Mouse (Mus musculus) heart, embryonic 15.5 days (tissue): Measurements from ENCODE around the gene Limch1. TPM values are rescaled to one million over a fixed set of nuclear protein-coding genes. Genes with fewer than 3 reads are reported as not detected.

Experiments used
- ATAC-seq: fragments of 200-750 bp; cut with Nextera tagmentation; replicated peaks from 2 replicates; pipeline ENCODE4 v1.8.0; 2017; ENCODE audit warnings: low read depth, moderate TSS enrichment; ENCODE audit not compliant: insufficient number of reproducible peaks, insufficient read depth, low FRiP score
- H3K27ac ChIP-seq: fragments of 300-500 bp; sonication (generic); 2 replicates; pipeline ENCODE4 v1.5.1; 2015; ENCODE audit warnings: mild to moderate bottlenecking, inconsistent platforms
- H3K27me3 ChIP-seq: fragments of 300-500 bp; sonication (generic); 2 replicates; pipeline ENCODE4 v1.6.1; 2015; ENCODE audit warnings: inconsistent platforms
- H3K36me3 ChIP-seq: fragments of 300-500 bp; sonication (generic); 2 replicates; pipeline ENCODE4 v1.6.1; 2015; ENCODE audit warnings: mild to moderate bottlenecking, inconsistent platforms
- H3K4me1 ChIP-seq: fragments of 300-500 bp; sonication (generic); replicated peaks from 2 replicates; pipeline ENCODE4 v1.6.1; 2015; ENCODE audit warnings: inconsistent platforms
- H3K4me2 ChIP-seq: fragments of 300-500 bp; sonication (generic); 2 replicates; pipeline ENCODE4 v1.6.1; 2015; ENCODE audit warnings: inconsistent platforms, mild to moderate bottlenecking, moderate library complexity
- H3K4me3 ChIP-seq: fragments of 300-500 bp; sonication (generic); 2 replicates; pipeline ENCODE4 v1.5.1; 2015; ENCODE audit warnings: mild to moderate bottlenecking, inconsistent platforms
- H3K9ac ChIP-seq: fragments of 300-500 bp; sonication (generic); 2 replicates; pipeline ENCODE4 v1.6.1; 2015; ENCODE audit warnings: mild to moderate bottlenecking, inconsistent platforms
- H3K9me3 ChIP-seq: fragments of 300-500 bp; sonication (generic); replicated peaks from 2 replicates; pipeline ENCODE4 v1.6.1; 2016; ENCODE audit warnings: inconsistent platforms
- WGBS: fragments of 180-500 bp; shearing (Covaris S2); methylation state at CpG from one replicate; pipeline ENCODE4 v1.1.7; 2015; ENCODE audit warnings: mixed read lengths; 5-methylcytosine and 5-hydroxymethylcytosine counted together
- polyA plus RNA-seq: library from polyadenylated mRNA; unstranded; fragments of >200 nt; fragmentation: Nextera tagmentation; extraction: Ambion mirVana; gene quantifications from 2 replicates; pipeline ENCODE4 v1.2.1, GENCODE M21; 2015

Limch1 gene
- polyA plus RNA-seq, 1 experiment from 2014 or later, result 26.4 TPM

DNA sequence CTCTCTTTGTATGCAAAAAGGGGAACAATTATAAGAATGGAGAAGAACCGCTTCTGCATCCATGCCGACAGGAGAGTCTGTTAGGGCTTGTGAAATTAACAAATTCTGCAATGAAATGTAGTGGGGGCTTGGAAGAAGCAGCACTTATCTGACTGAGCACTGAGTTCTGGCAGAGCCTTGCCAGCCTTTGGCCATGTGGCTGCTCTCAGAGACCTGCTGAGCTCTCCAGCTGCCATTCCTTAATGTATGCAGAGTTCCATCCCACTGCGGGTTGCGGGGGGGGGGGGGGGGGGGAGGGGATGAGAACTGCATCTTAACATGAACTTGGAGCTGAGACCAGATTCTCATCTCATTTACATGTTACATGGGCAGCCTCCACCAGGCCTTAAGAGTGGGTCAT, 314.9 kb downstream of the Limch1 start:
- 33% methylated on average over 4 of the region's 4 CpGs for WGBS
- Histone ChIP-seq H3K9me3 (no peaks in the 10 kb centered on the region), H3K36me3 (no peaks in the 10 kb centered on the region), H3K27ac (no peak overlapping the region), H3K4me1 (no peaks in the 10 kb centered on the region), H3K4me2 (no peak overlapping the region), H3K4me3 (no peak overlapping the region), H3K9ac (no peak overlapping the region), H3K27me3 (no peaks in the 10 kb centered on the region; the same call in 1 of the 2 replicates)
- no peak for ATAC-seq

DNA sequence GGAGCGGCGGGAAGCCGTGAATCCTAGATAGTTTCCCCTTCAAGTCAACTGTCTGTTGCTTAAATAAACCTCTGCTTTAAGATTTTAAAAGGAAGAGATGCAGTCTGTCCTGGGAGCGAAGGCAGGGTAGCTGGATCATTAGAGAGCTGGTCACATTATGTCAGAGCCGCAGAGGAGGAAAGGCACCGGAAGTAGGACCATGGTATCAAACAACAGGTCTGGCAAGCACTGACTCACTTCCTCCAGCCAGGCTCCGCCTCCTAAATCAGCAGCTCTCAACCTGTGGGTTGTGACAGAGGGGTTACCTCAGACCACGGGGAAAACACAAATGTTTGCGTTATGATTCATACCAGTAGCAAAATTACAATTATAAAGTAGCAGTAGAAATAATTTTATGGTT, 318.0 kb downstream of the Limch1 start:
- no peaks in the 10 kb centered on the region for H3K9me3 ChIP-seq
- no peaks in the 10 kb centered on the region for H3K27me3 ChIP-seq
- no peak overlapping the region for H3K9ac ChIP-seq
- no peak for ATAC-seq
- H3K36me3 ChIP-seq, result no peaks in the 10 kb centered on the region
- H3K27ac ChIP-seq, result no peak overlapping the region
- H3K4me1 ChIP-seq, result no peaks in the 10 kb centered on the region
- H3K4me3 ChIP-seq, result no peak overlapping the region
- no peak overlapping the region for H3K4me2 ChIP-seq
- WGBS, result 59% methylated on average over 9 of the region's 9 CpGs

DNA sequence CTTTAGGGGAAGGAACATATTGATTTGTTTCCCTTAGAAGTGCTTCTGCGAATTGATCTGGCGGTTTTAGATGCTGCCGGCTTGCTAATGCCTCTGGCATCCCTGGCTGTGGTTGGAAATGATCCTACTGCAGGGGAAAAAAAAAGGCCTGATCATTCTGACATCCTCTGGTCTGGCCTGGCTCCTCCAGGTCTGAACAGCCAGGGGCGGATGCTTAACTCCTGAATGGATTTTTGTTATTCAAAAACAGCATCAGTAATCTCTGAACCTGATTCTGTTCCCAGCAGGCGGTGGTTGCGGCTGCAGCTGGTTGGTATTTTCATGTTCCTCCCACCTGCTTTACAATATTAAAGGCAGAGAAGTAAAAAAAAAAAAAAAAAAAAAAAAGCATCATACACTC, 337.5 kb downstream of the Limch1 start:
- ATAC-seq, result no peak
- Histone ChIP-seq H3K4me1 (no peaks in the 10 kb centered on the region), H3K27me3 (peaks cover 36% of the 10 kb centered on the region)

DNA sequence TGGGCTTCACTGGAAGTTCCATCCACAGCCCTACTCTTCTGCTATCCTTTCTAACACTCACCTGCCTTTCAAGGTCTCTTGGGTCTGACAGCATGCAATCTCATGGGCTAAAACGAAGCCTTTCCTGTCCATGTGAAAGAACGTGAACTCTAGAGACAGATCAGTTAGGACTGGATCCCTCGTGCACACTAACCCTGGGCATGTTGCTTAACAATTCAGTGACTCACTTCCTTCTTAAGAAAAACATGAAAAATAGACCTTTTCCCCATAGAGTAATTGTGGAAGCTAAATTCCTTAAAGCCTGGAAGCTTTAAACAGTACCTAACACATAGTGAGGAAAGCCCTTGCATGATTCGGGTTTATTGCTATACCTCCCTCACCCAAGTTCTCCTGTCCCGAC, 345.2 kb downstream of the Limch1 start:
- Histone ChIP-seq H3K36me3 (no peaks in the 10 kb centered on the region), H3K4me3 (no peak overlapping the region), H3K9me3 (no peaks in the 10 kb centered on the region), H3K27me3 (peaks cover 71% of the 10 kb centered on the region), H3K27ac (no peak overlapping the region), H3K4me1 (peaks cover 4% of the 10 kb centered on the region), H3K9ac (no peak overlapping the region), H3K4me2 (no peak overlapping the region)
- 47% methylated on average over 5 of the region's 5 CpGs for WGBS
- ATAC-seq, result no peak

More for the DNA sequence above, 337.5 kb downstream of the Limch1 start:
- H3K27ac ChIP-seq, result no peak overlapping the region
- H3K36me3 ChIP-seq, result no peaks in the 10 kb centered on the region
- no peak overlapping the region for H3K4me3 ChIP-seq
- no peak overlapping the region for H3K9ac ChIP-seq
- WGBS, result 37% methylated on average over 6 of the region's 6 CpGs
- H3K9me3 ChIP-seq, result no peaks in the 10 kb centered on the region; the same call in 1 of the 2 replicates
- no peak overlapping the region for H3K4me2 ChIP-seq

DNA sequence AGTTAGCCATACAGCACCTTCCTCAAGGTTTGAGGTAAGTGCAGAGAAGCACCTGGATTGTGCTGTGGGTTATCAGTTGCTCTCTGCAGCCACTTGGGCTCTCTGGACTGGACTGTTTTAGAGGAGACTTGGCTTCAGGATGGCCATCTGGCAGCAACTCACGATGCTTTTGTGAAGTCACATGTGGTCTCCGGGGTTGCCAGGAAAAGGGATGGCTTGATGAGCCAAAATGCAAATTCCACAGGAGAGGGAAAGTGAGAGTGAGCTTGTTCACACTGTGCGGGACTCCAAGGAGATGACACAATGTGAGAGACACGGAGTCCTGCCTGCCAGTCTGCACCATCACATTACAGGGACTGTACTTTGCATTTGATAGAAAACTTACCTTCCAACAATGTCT, 346.1 kb downstream of the Limch1 start:
- ATAC-seq, result no peak
- WGBS, result 12% methylated on average over 4 of the region's 4 CpGs
- no peak overlapping the region for H3K27ac ChIP-seq
- H3K9ac ChIP-seq, result no peak overlapping the region
- no peak overlapping the region for H3K4me2 ChIP-seq
- peaks cover 12% of the 10 kb centered on the region for H3K4me1 ChIP-seq
- no peak overlapping the region for H3K4me3 ChIP-seq
- no peaks in the 10 kb centered on the region for H3K9me3 ChIP-seq
- peaks cover 78% of the 10 kb centered on the region for H3K27me3 ChIP-seq
- no peaks in the 10 kb centered on the region for H3K36me3 ChIP-seq

DNA sequence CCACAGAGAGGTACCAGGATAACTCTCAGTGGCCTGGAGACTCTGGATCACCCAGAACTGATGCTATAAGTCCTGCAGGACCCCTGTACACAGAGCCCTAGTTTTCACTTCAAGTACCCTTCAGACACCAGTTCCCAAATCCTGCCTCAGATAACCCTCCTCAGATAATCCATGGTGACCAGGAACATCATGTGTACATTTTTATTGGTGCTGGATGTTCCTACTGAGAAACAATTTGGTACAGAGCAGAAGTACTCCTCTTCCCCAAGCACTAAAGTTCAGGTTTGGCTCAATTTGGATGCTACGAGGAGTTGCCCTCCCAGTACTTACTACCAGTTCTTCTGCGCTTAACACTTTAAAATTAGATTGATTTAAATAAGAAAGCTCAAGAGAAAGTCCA, 348.4 kb downstream of the Limch1 start:
- H3K4me3 ChIP-seq, result no peak overlapping the region

DNA sequence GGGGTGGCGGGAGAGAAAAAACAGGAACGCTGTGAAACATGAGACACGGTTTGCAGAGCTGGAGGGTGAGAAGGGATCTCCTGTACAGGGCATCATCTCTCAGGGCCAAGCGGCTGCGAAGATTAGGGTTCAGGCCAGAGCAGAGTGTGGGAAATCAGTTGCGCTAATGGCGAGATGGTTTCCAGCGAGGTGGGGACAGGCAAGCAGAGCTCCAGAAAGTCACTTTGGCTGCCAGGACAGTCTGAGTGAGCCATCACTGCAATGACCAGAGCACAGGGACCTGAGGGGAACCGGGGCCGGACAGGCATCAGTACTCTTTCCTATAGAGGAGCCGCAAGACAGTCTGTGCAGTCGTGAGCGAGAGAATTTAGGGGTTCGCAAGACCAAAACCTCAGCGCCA, 349.5 kb downstream of the Limch1 start:
- 3% methylated on average over 15 of the region's 15 CpGs for WGBS
- no peak overlapping the region for H3K4me2 ChIP-seq
- no peak overlapping the region for H3K4me3 ChIP-seq
- H3K36me3 ChIP-seq, result no peaks in the 10 kb centered on the region
- H3K27me3 ChIP-seq, result peaks cover 96% of the 10 kb centered on the region
- no peak overlapping the region for H3K27ac ChIP-seq
- H3K9me3 ChIP-seq, result no peaks in the 10 kb centered on the region
- no peak overlapping the region for H3K9ac ChIP-seq
- H3K4me1 ChIP-seq, result peaks cover 12% of the 10 kb centered on the region
- no peak for ATAC-seq

More for the DNA sequence above, 348.4 kb downstream of the Limch1 start:
- H3K9ac ChIP-seq, result no peak overlapping the region
- H3K36me3 ChIP-seq, result no peaks in the 10 kb centered on the region
- H3K4me2 ChIP-seq, result no peak overlapping the region
- 18% methylated on average over 2 of the region's 2 CpGs for WGBS
- H3K27ac ChIP-seq, result no peak overlapping the region
- ATAC-seq, result no peak
- H3K27me3 ChIP-seq, result peaks cover 91% of the 10 kb centered on the region
- peaks cover 12% of the 10 kb centered on the region for H3K4me1 ChIP-seq
- H3K9me3 ChIP-seq, result no peaks in the 10 kb centered on the region

DNA sequence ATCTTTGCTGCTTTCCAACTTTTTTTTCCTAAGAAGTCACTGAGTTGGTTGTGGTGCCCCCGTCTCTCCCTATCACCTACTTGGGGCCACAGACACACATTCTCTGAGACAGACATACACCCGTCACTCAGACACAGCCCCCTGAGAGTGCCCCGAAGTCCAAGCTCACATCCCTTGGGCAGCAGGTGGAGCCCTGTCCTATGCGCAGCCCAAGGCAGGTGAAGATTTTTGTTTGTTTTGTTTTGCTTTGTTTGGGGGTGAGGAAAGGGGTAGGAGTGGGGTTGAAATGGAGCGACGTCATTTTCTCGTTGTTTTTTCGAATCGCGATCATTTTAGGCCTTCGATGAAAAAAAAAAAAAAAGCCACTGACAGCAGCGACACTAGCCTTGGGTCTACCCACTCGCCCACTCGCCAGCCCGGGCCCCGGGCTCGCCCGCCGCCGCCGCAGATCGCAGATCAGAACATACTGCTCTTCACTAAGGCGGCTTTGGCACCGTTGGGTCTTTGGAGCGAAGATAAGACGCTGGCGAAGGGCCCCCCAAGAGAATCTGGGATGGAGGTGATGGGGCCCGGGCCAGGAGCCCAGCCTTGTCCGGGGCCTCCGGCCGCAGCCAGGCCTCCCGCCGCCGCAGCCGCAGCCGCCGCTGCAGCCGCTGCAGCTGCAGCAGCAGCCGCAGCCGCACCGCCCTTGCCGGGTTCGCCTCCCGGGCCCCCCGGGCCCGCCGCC, 350.2 kb downstream of the Limch1 start:
- no peaks in the 10 kb centered on the region for H3K36me3 ChIP-seq
- no peak for ATAC-seq
- peak overlapping the region; percentile 60 for H3K4me2 ChIP-seq
- H3K9me3 ChIP-seq, result no peaks in the 10 kb centered on the region
- H3K9ac ChIP-seq, result no peak overlapping the region
- H3K4me1 ChIP-seq, result peaks cover 12% of the 10 kb centered on the region
- peak overlapping the region; percentile 39 for H3K4me3 ChIP-seq
- no peak overlapping the region for H3K27ac ChIP-seq
- 2% methylated on average over 47 of the region's 47 CpGs for WGBS
- H3K27me3 ChIP-seq, result peaks cover 95% of the 10 kb centered on the region

DNA sequence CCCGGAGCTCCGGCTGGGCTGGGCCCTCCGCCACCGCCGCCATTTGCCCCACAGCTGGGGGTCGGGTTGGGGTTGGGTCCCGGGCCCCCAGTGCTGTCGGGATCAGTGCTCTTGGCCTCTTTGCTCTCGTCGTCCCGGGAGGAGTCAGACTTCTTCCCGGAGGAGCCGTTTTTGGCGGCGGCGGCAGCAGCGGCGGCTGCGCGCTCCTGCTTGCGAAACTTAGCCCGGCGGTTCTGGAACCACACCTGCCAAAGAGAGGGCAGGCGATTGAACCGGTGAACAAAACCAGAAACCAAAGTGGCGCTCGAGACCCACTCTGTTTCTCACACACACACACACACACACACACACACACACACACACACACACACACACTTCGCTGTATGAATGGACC, 350.7 kb downstream of the Limch1 start:
- Histone ChIP-seq H3K4me1 (peaks cover 12% of the 10 kb centered on the region), H3K4me3 (peak overlapping the region; percentile 39), H3K27me3 (peaks cover 95% of the 10 kb centered on the region), H3K4me2 (peak overlapping the region; percentile 60), H3K9ac (no peak overlapping the region), H3K27ac (no peak overlapping the region), H3K9me3 (no peaks in the 10 kb centered on the region), H3K36me3 (no peaks in the 10 kb centered on the region)
- WGBS, result 2% methylated on average over 28 of the region's 28 CpGs
- ATAC-seq, result no peak

DNA sequence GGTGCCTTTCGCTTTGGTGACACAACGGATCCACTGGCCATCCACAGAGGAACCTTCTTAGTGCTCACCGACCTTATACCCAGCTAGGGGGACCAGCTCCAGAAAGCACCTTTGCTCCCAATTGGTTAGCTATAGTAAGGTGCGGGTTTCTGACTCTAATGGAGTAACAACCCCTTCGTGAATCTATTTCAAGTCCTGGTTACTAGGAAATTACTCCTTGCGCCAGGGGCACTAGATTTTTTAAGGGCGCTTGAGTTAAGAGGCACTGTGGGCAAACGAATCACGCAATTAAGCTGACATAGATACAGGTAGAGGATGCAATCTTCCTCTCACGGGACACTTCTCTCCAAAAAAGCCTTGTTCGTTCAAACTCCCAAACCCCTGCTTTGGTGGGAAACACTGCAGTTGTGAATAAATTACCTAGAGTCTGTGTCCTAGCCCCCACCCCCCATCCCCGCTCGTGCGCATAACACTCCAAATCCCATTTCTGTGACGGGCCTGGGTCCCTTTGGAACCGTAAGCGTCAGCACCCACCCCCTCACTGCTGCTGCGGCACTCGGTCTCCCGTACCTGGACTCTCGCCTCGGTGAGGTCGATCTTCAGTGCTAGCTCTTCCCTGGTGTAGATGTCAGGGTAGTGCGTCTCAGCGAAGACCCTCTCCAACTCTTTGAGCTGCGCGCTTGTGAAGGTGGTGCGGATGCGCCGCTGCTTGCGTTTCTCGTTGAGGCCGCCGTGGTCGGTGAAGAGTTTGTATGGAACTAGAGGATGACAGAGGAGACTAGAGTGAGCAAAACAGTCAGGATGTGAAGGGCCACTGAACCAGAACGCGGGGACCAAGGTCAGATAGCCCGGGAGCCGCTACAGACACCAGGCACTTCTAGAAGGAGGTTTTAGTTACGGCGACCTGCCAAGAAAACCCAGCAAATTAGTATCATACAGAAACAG, 351.8 kb downstream of the Limch1 start:
- WGBS, result 2% methylated on average over 41 of the region's 41 CpGs
- H3K4me1 ChIP-seq, result peaks cover 12% of the 10 kb centered on the region
- no peak overlapping the region for H3K4me2 ChIP-seq
- H3K36me3 ChIP-seq, result no peaks in the 10 kb centered on the region
- no peak overlapping the region for H3K4me3 ChIP-seq
- no peak for ATAC-seq
- H3K9ac ChIP-seq, result no peak overlapping the region
- peaks cover 95% of the 10 kb centered on the region for H3K27me3 ChIP-seq
- no peaks in the 10 kb centered on the region for H3K9me3 ChIP-seq
- no peak overlapping the region for H3K27ac ChIP-seq

DNA sequence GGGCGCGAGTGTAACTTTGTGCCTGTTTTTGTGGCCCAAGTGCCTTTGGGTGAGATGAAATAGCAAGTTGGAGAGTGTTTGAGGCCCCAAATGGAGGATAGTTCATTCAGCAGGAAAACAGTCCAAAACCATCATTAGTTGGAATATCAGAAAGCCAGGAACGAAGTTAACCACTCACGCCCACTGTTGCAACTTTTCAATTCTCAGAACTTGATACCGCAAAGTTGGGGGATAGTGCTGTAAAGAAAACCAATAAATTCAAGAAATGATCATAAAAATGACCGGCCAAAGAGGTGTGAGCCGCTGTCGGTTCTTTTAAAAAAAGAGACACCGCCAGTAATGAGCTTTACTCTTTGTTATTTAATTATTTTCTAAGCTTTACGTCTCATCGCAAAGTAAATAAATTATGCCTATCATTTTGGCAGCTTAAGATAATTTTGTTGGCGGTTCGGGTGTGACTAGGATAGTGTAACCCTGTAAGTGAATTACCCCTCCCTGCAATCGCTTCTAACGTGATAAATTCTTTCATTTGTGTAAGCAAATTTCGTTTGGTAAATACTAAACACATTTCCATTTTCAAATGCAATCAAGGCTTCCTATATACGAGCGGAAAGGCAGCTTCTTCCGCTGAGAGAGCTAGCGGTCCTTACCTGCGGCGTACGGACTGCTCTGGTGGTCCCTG, 352.6 kb downstream of the Limch1 start:
- no peak overlapping the region for H3K9ac ChIP-seq
- H3K4me2 ChIP-seq, result no peak overlapping the region
- 4% methylated on average over 23 of the region's 23 CpGs for WGBS

More for the DNA sequence above, 352.6 kb downstream of the Limch1 start:
- Histone ChIP-seq H3K27ac (no peak overlapping the region), H3K4me1 (peaks cover 12% of the 10 kb centered on the region), H3K27me3 (peaks cover 95% of the 10 kb centered on the region), H3K4me3 (no peak overlapping the region), H3K9me3 (no peaks in the 10 kb centered on the region), H3K36me3 (no peaks in the 10 kb centered on the region)
- ATAC-seq, result no peak
